Mouse (Mus musculus): ENCODE data around the gene Gm28053.
"Not testable (repeated sequence)": the region's sequence is repeated elsewhere in the genome, so short reads cannot be mapped to it uniquely, and the experiment has no call there.

The Gm28053 gene

GRCm38 (mm10) chr6:48718455-48718854 lies at the start of gene Gm28053, which contains the start of gene Gimap7:
Gene Gm28053 (plus strand): TSS chr6:48718607.
Gene Gimap7 (plus strand): TSS chr6:48718621.
- no peak for DNase-seq (ENCODE audit: low read depth, low spot score)

DNA sequence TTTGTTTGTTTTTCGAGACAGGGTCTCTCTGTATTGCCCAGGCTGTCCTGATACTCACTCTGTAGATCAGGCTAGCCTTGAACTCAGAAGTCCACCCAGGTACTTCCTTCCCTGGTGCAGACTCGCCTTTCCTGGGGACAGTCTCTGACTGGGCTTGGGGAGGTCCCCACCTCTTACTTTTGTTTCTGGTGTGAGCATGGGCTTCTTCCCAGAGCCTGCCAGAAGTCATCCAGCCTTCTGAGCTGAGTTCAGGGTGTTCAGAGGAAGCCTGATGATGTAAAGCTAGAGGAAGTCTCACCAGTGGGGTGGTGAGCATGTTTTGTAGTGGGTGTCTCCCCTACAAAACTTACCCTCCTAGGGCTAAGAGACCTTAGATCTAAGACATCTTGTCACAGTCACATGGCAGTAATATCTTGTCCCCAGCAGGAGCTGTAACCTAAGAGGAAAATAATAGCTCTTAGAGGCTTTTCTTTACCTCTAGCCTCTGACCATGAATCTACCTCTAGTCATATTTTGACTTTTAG lies 48.9 kb upstream of the Gm28053 start:
- no peak for DNase-seq (ENCODE audit: low read depth, low spot score)

- DNase-seq (ENCODE audit: low read depth, low spot score), result no peak
Observed at GRCm38 (mm10) chr6:48674291-48675058, 43.9 kb upstream of the Gm28053 start.

GRCm38 (mm10) chr6:48675400-48675930 lies 42.9 kb upstream of the Gm28053 start:
- DNase-seq (ENCODE audit: low read depth, low spot score), result no peak

- DNase-seq (ENCODE audit: low read depth, low spot score), result no peak
Observed at GRCm38 (mm10) chr6:48675931-48676859, 42.2 kb upstream of the Gm28053 start, which contains the start of gene Gimap9. Gene Gimap9 (plus strand): TSS chr6:48676129.

DNA sequence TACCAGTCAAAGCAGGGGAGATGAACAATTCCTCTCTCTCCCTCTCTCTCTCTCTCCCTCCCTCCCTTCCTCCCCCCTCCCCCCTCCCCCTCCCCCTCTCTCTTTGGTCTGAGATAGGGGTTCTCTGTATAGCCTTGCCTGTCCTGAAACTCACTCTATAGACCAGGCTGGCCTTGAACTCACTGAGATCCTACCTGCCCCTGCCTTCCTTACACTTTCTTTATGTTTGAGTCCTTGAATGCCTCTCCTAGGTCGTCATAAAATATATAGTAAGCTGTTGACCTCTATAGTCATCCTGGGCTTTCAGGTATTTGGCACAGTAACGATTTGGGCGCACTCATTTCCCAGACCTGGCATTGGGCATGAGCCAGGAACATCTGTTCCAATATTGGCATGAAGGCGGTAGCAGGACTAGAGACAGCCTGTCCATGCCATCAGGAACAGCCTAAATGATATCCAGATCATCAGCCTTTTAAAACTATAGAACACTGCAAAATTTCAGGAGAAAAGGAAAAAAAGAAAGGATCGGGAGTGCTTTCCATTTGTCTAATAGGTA lies 41.5 kb upstream of the Gm28053 start:
- DNase-seq (ENCODE audit: low read depth, low spot score), result no peak

- no peak for DNase-seq (ENCODE audit: low read depth, low spot score)
Observed at GRCm38 (mm10) chr6:48677492-48678345, 40.7 kb upstream of the Gm28053 start.

- no peak for DNase-seq (ENCODE audit: low read depth, low spot score)
Observed at GRCm38 (mm10) chr6:48678391-48678790, 40.0 kb upstream of the Gm28053 start.

- DNase-seq (ENCODE audit: low read depth, low spot score), result no peak
Observed at GRCm38 (mm10) chr6:48679701-48680100, 38.7 kb upstream of the Gm28053 start.

GRCm38 (mm10) chr6:48680421-48680820 lies 38.0 kb upstream of the Gm28053 start:
- no peak for DNase-seq (ENCODE audit: low read depth, low spot score)

DNA sequence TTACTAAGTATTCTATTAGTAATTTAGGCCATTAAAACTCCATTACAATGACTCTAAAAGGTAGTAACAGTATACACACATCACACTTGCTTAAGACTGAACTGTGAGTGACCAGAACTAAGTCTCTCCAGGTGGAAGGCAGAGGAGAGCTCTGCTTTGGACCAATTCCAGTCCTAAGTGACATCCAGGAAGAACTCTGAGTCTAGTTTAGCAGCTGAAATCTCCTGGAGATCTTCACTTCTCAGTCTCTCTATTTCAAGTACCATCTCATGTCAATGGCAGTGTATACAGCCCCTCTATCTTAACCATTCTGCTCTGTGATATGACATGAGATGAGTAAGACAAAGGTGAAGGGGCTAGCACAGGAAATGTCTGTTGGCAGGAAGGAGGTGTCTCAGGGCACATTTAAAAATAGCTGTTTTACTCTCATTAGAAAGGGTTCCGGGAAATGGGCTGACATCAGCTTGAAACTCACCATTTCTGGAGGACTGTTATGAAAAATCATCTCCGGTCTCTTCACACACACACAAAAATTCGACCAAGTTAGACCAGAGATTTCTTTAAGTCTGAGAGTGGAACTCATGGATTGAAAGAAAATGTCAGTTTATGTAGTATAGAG lies 36.8 kb upstream of the Gm28053 start:
- DNase-seq (ENCODE audit: low read depth, low spot score), result no peak

DNA sequence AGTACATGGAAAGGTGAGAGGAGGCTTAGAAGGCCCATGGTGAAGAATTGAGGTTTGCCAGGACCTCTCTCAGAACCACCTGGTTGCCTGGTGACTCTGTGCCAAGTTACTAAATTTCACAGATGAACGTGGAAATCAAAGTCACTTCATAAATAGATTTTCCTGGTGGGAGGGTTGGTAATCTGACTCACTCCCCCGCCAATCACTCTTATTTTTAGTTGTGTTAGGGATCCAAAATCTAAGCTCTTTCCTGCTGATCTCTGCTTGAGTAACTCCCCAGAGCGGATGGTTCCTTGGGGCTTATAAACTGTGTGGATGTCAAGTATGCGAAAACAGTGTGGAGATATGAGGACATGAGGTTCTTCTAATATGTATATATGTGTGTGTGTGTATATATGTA lies 36.1 kb upstream of the Gm28053 start:
- DNase-seq (ENCODE audit: low read depth, low spot score), result no peak

- not testable (repeated sequence) for DNase-seq (ENCODE audit: low read depth, low spot score)
Observed at GRCm38 (mm10) chr6:48683263-48683821, 35.1 kb upstream of the Gm28053 start.

DNA sequence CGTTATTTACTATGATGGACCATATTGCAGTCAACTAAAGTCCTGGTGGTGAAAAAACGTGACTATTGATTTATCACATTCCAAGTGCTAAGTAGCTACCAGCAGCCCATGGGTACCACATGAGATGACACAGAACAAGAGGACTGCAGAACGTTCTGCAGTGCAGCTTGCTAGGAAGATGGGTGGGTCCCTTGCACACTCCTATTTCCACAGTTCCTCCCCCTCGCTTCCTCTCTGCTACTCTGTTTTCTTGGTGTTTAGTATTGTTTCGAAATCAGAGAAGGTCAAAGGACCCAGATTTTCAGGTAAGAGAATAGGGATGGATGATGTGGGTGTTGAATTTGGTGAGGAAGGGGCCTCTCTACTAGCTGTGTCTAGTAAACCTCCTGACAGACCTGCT lies 34.1 kb upstream of the Gm28053 start, which contains the start of gene Gimap4:
Gene Gimap4 (plus strand): TSS at position 231 of the 400 bp plus-strand sequence.
- no peak for DNase-seq (ENCODE audit: low read depth, low spot score)

DNA sequence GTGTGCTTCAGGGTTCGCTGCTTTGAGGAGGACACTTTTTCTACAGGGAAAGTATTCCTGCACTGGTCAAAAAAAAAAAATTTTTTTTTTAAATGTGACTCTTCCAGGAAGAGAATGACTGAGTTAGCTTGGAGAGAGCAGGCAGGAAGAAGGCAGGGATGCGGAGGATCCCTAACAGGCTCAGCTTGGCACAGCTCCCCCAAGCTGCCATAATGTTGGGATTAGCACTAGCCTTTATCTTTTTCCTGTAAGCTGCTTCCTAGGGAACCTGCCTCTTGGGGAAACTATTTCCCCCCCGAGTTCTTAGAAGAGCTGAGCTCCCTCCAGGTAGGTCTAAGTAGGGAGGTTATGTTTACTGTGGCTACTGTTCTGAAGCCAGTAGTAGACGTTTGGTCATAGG lies 33.6 kb upstream of the Gm28053 start:
- DNase-seq (ENCODE audit: low read depth, low spot score), result no peak

DNA sequence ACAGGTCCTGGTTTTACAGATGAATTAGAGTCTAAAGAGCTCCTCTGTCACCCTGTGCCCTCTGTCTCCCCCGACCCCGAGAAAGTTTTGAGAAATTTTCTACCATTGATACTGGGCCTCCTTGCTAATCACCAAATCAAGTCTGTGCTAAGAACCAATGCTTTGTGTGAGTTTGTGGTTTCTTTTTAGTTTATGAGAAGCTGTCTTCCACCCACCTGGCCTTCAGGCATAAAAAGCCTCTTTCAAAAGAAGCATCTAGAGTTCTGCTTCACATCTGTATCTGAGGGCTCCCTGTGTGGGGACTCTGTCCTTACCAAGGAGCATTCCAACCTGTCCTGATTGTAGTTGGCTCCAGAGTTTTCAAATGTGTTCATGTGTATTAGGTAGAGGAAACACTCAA lies 33.2 kb upstream of the Gm28053 start:
- DNase-seq (ENCODE audit: low read depth, low spot score), result no peak

DNA sequence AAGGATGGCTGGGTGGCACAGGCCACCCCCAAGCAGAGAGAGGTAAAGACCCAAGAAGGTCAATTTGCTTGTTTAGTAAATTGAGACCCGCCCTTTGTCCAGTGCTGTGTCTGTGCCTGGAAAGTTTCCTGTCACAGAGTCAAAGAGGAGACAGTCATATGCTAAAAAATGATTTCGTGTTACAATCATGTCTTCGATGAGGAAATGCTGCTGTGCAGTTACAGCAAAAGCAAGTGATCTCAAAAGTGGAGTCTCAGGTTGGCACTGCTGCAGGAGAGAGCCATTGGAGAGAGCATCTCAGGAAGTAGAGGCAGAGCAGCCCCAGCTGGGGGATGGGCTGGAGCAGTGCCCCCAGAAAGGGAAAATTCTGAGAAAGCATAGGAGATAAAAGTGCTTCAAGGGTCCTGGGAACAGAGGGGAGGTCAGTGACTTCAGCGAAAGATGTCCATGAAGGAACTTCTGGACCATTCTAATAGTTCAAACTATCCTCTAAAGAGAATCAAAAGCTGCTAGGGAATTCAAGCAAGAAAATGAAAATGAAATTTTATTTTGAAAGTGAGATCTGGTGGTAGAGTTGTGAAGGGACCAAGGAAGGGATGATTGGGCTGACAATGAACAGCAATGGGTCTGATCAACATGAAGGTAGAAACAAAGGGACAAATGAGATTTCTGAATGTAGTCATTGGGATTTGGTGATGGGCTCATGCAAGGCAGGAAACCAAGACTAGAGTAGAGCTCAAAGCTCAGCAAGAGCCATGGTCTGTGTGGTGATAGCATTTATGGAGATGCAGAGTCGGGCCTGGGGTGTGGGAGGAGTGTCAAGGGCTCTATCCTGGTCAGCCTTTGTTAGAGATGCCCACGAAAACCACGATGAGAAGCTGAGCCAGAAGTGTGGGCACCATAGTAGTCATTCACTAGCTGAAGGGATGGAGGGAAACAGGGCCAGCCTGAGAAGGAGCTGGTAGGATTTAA lies 32.4 kb upstream of the Gm28053 start:
- no peak for DNase-seq (ENCODE audit: low read depth, low spot score)

- DNase-seq (ENCODE audit: low read depth, low spot score), result no peak
Observed at GRCm38 (mm10) chr6:48687077-48687476, 31.3 kb upstream of the Gm28053 start.

DNA sequence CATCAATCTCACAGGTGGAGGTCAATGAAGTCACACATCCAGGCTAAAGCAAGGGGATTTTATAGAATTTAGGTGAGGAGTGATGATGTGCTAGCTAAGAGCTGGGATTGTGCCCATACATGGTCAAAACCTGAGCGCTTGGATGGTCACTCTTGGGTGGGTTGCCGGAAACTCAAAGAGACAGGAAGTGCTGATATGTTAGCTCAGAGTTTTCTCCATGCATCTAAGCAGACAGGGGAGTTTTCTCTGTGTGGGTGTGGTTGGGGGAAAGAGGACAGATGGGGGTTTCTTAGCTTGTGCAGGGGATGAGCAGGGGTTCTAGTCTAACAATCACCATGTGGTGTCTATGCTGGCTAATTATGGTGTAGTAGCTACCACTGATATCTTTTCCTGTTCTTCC lies 29.1 kb upstream of the Gm28053 start:
- no peak for DNase-seq (ENCODE audit: low read depth, low spot score)

Data from retina, adult 2 months (tissue).